Mouse (Mus musculus) stomach, postnatal 0 days (tissue): ENCODE data around the gene Prr18. TPM values are rescaled to one million over a fixed set of nuclear protein-coding genes. Genes with fewer than 3 reads are reported as not detected.

ENCODE experiments used
- ATAC-seq: fragments of 200-750 bp; cut with Nextera tagmentation; 2 replicates; pipeline ENCODE4 v1.8.0; 2017; ENCODE audit not compliant: low FRiP score, low TSS enrichment
- DNase-seq: peaks from one replicate; pipeline ENCODE4 v3.0.0-alpha.2; 2016; ENCODE audit warnings: low spot score
- H3K27ac ChIP-seq: fragments of 300-500 bp; sonication (generic); replicated peaks from 2 replicates; pipeline ENCODE4 v1.5.1; 2014; ENCODE audit warnings: mild to moderate bottlenecking, control low read depth
- H3K27me3 ChIP-seq: fragments of 300-500 bp; sonication (generic); 2 replicates; pipeline ENCODE4 v1.6.1; 2014; ENCODE audit warnings: low read length; ENCODE audit not compliant: control insufficient read depth, insufficient read depth
- H3K36me3 ChIP-seq: fragments of 300-500 bp; sonication (generic); 2 replicates; pipeline ENCODE4 v1.6.1; 2014; ENCODE audit warnings: low read length, mixed read lengths; ENCODE audit not compliant: control insufficient read depth, insufficient read depth
- H3K4me1 ChIP-seq: fragments of 300-500 bp; sonication (generic); replicated peaks from 2 replicates; pipeline ENCODE4 v1.6.1; 2014; ENCODE audit warnings: antibody characterized with exemption; ENCODE audit not compliant: control insufficient read depth, insufficient read depth
- H3K4me2 ChIP-seq: fragments of 300-500 bp; sonication (generic); replicated peaks from 2 replicates; pipeline ENCODE4 v1.6.1; 2014; ENCODE audit warnings: low read depth, mild to moderate bottlenecking, control low read depth, moderate library complexity
- H3K4me3 ChIP-seq: fragments of 300-500 bp; sonication (generic); 2 replicates; pipeline ENCODE4 v1.5.1; 2014; ENCODE audit warnings: low read depth, low read length, control low read depth
- H3K9ac ChIP-seq: fragments of 300-500 bp; sonication (generic); 2 replicates; pipeline ENCODE4 v1.6.1; 2014; ENCODE audit warnings: mild to moderate bottlenecking, low read length, control low read depth, mixed read lengths
- H3K9me3 ChIP-seq: fragments of 300-500 bp; sonication (generic); 2 replicates; pipeline ENCODE4 v1.6.1; 2016; ENCODE audit warnings: low read length; ENCODE audit not compliant: control insufficient read depth
- CTCF ChIP-seq: IDR thresholded peaks from 2 replicates; pipeline ENCODE4 v1.5.1; 2016; ENCODE audit warnings: antibody characterized with exemption, low read depth, mild to moderate bottlenecking, moderate library complexity
- EP300 ChIP-seq: optimal IDR thresholded peaks from 2 replicates; pipeline ENCODE3; 2016; ENCODE audit warnings: antibody characterized with exemption
- WGBS: fragments of 180-500 bp; shearing (Covaris S2); extraction: QIAGEN DNeasy Blood & Tissue Kit; methylation state at CpG from one replicate; pipeline ENCODE4 v1.1.7; 2014; 5-methylcytosine and 5-hydroxymethylcytosine counted together
- polyA plus RNA-seq: library from polyadenylated mRNA; unstranded; fragments of >200 nt; fragmentation: Nextera tagmentation; extraction: Ambion mirVana; gene quantifications from 2 replicates; pipeline ENCODE4 v1.2.1, GENCODE M21; 2015

The Prr18 gene
- polyA plus RNA-seq, 1 experiment from 2014 or later = 0.62 TPM

DNA sequence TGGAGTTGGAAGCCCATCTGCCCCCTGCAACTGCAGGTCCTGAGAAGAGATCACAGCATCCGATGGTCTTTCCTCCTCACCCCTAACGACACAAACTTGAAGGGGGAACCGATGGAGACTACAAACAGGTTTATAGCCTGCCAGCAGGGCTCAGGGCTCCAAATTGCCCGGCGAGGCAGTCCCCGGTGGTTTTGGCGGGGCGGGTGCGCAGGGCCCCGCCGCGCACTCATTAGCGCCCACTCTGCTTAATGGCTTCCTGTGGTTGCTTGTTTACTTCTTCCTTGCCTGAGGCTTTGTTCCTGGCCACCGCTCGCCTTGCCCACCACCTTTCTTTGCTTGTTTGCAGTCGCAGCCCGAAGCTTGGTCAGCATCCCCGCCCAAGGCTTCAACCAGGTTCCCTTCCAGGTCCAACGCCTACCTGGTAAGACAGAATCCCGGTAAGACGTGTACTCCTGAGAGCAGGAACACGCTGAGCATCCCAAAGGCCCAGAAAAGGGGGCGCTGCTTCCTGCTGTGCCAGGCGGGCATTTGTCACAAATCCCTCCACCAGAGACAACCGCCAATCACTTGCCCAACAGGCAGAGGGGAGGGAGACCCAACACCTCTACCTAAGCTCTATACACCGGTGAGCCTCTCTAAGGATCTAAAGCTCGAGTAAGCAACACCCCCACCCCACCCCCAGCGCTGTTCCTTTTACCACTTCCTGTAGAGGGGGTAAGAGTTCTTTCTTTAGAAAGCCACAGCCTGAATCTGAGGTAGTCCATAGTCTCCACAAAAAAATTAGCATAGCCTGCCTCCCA, 51.9 kb downstream of the Prr18 start:
- no peak for DNase-seq
- no peak for ATAC-seq
- Histone ChIP-seq H3K4me2 (no peak overlapping the region), H3K27me3 (no peaks in the 10 kb centered on the region; the same call in 1 of the 2 replicates), H3K4me3 (no peak overlapping the region), H3K27ac (no peak overlapping the region), H3K36me3 (no peaks in the 10 kb centered on the region), H3K4me1 (no peaks in the 10 kb centered on the region), H3K9me3 (no peaks in the 10 kb centered on the region), H3K9ac (no peak overlapping the region)
- 3% methylated on average over 28 of the region's 28 CpGs for WGBS
- TF ChIP-seq CTCF = no peak
- TF ChIP-seq EP300 = no peak

DNA sequence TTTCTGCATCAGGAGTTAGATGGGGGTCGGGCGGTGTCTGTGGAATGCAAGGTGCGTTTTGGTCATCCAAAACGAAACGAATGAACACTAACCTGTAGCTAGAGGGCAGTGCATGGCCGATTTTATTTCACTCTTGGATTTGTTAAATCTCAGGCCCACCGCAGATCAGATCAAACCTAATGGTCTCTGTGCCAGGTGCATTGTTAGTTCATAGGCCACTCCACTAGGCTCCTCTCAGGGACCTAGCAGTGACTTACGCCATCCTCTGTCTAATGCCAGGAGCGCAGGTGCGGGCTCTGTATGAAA, 52.5 kb downstream of the Prr18 start:
- DNase-seq (no peak), ATAC-seq (no peak)
- Histone ChIP-seq H3K4me3 (no peak overlapping the region), H3K36me3 (no peaks in the 10 kb centered on the region), H3K27me3 (no peaks in the 10 kb centered on the region; the same call in 1 of the 2 replicates), H3K9me3 (no peaks in the 10 kb centered on the region), H3K27ac (no peak overlapping the region), H3K9ac (no peak overlapping the region), H3K4me2 (no peak overlapping the region), H3K4me1 (no peaks in the 10 kb centered on the region)
- TF ChIP-seq EP300 (no peak), CTCF (peak; percentile 50)
- WGBS = 10% methylated on average over 10 of the region's 10 CpGs

DNA sequence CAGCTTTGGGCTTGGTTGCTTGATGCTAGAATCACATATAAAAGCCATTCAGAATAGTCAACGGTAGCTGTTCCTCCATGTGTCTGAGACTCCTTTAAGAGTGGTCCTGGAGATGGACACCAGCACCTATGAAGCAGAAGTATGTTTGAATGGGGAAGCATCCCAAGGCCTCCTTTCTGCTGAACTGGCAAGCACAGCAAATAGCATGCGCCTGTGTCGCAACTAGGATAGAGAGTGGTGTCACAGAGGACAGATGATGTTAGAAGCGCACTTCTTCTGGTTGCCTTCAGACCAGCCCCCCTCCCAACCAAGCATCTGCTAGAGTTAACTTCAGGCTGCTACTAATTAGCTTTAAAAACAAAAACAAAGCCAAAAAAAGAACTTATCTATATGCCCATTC, 53.2 kb downstream of the Prr18 start:
- Histone ChIP-seq H3K9ac (no peak overlapping the region), H3K27me3 (no peaks in the 10 kb centered on the region; the same call in 1 of the 2 replicates), H3K4me2 (no peak overlapping the region), H3K4me3 (no peak overlapping the region), H3K27ac (no peak overlapping the region), H3K36me3 (no peaks in the 10 kb centered on the region), H3K9me3 (no peaks in the 10 kb centered on the region), H3K4me1 (no peaks in the 10 kb centered on the region)
- 63% methylated on average over 4 of the region's 4 CpGs for WGBS
- ATAC-seq (no peak), DNase-seq (no peak)
- TF ChIP-seq EP300 = no peak
- TF ChIP-seq CTCF = no peak

Other genes with a start within 250 kb of the Prr18 start
- 0.23 TPM in 1 of 2 replicates, not detected in the other for gene Gm49673, start 189.7 kb upstream of the Prr18 start, polyA plus RNA-seq
- 43.3 and 44.8 TPM in 2 replicates for gene Rnaset2a, start 189.4 kb upstream of the Prr18 start, polyA plus RNA-seq
- 12.7 and 12.8 TPM in 2 replicates for gene Fgfr1op, start 172.0 kb upstream of the Prr18 start, polyA plus RNA-seq
- 0.13 and 0.17 TPM in 2 replicates for gene Ccr6, start 101.4 kb upstream of the Prr18 start, polyA plus RNA-seq
- 292 and 304 TPM in 2 replicates for gene Mpc1, start 54.6 kb upstream of the Prr18 start, polyA plus RNA-seq
- 96.2 and 104 TPM in 2 replicates for gene Sft2d1, start 26.4 kb upstream of the Prr18 start, polyA plus RNA-seq
- gene T2, start 18.5 kb downstream of the Prr18 start, polyA plus RNA-seq = 0.13 and 0.18 TPM in 2 replicates
- gene T, start 97.0 kb downstream of the Prr18 start, polyA plus RNA-seq = not detected in 2 replicates
- 0.69 and 0.98 TPM in 2 replicates for gene Pde10a, start 187.9 kb downstream of the Prr18 start, polyA plus RNA-seq
- gene Gm17087, start 229.5 kb downstream of the Prr18 start, polyA plus RNA-seq = not detected in 2 replicates